Mouse (Mus musculus) left cerebral cortex, adult 8-10 months (tissue): ENCODE data around the gene Ttk. TPM values are rescaled to one million over a fixed set of nuclear protein-coding genes. Genes with fewer than 3 reads are reported as not detected.

Source experiments
- DNase-seq, 2 experiments: peaks; one replicate each; pipeline ENCODE4 v3.0.0; 2022; ENCODE audit warnings: low spot score in 2 of 2
- total RNA-seq, 4 experiments: library from RNA; stranded (reverse); gene quantifications; 2 replicates each; pipeline ENCODE4 v1.2.4; 2022

Ttk gene
- total RNA-seq, 4 experiments from 2014 or later: 0.36 to 0.53 (median 0.43) TPM

- DNase-seq: no peak
Observed at GRCm38 (mm10) chr9:83893767-83894330, 59.4 kb downstream of the Ttk start.

- no peak for DNase-seq
Observed at GRCm38 (mm10) chr9:83902086-83902485, 67.6 kb downstream of the Ttk start.

GRCm38 (mm10) chr9:83905820-83906219 is 71.3 kb downstream of the Ttk start:
- no peak for DNase-seq

GRCm38 (mm10) chr9:83907017-83907416 is 72.5 kb downstream of the Ttk start:
- DNase-seq: no peak

GRCm38 (mm10) chr9:83909836-83910235 is 75.3 kb downstream of the Ttk start:
- no peak for DNase-seq

DNA sequence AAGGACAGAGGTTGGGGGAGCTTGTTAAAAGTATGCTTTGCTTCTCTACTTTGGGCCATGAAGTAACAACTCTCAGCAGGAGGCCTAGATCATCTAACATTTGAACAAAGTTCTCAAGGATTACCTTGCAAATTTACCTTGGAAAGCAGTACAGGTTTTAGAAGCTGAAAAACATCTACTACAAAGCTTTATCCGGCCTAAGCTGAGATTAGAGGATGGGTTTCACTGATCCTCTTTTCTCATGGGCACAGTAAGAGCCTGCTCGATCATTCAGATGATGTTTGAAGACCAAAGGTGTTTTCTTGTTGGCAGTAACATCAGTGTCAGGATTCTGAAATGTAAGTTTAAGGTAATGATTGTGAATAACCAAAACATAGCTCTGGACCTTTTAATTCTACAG is 76.4 kb downstream of the Ttk start:
- DNase-seq: no peak

Other genes starting within 250 kb of the Ttk start
- 10 to 100 TPM; 51.2 to 59.8 (median 52.9) TPM for gene Elovl4, start 28.4 kb upstream of the Ttk start, total RNA-seq
- 10 to 100 TPM; 37.9 to 43.8 (median 42.5) TPM for gene Bckdhb, start 90.5 kb downstream of the Ttk start, total RNA-seq